Mouse (Mus musculus) kidney, adult 2 months (tissue): Measurements from ENCODE around the gene Hk3. TPM values are rescaled to one million over a fixed set of nuclear protein-coding genes. Genes with fewer than 3 reads are reported as not detected.
A peak's percentile ranks its signal among the peaks of the same experiment; 100 is the strongest.

Experiments used
- DNase-seq: peaks from one replicate; pipeline ENCODE4 v3.0.0; 2021
- H3K27ac ChIP-seq: fragments of 200-500 bp; 2 replicates; pipeline ENCODE4 v1.5.1; 2012; ENCODE audit warnings: low read depth, low read length, control low read depth, inconsistent platforms; ENCODE audit not compliant: insufficient read depth
- H3K27me3 ChIP-seq: fragments of 200-500 bp; replicated peaks from 2 replicates; pipeline ENCODE4 v1.6.1; 2012; ENCODE audit warnings: mild to moderate bottlenecking, moderate library complexity, low read length, inconsistent platforms; ENCODE audit not compliant: control insufficient read depth, insufficient read depth
- H3K36me3 ChIP-seq: fragments of 200-500 bp; 2 replicates; pipeline ENCODE4 v1.6.1; 2012; ENCODE audit warnings: mild to moderate bottlenecking, moderate library complexity, low read length, inconsistent platforms; ENCODE audit not compliant: control insufficient read depth, insufficient read depth
- H3K4me1 ChIP-seq: fragments of 200-500 bp; 2 replicates; pipeline ENCODE4 v1.6.1; 2011; ENCODE audit warnings: low read length; ENCODE audit not compliant: control insufficient read depth, insufficient read depth
- H3K4me3 ChIP-seq: fragments of 200-500 bp; 2 replicates; pipeline ENCODE4 v1.5.1; 2011; ENCODE audit warnings: mild to moderate bottlenecking, low read depth, low read length, control low read depth; ENCODE audit not compliant: insufficient read depth
- CTCF ChIP-seq: fragments of 200-500 bp; conservative IDR thresholded peaks from 2 replicates; pipeline ENCODE4 v1.5.1; 2011; ENCODE audit warnings: low read depth, mild to moderate bottlenecking, control low read depth, low read length, moderate library complexity, mixed read lengths; ENCODE audit not compliant: insufficient read depth, insufficient read length
- POLR2A ChIP-seq: fragments of 200-500 bp; IDR thresholded peaks from one replicate; pipeline ENCODE4 v1.6.1; 2011; ENCODE audit warnings: low read depth, low read length, control low read depth
- WGBS: fragments of 180-500 bp; shearing (Covaris S2); methylation state at CpG from one replicate; pipeline ENCODE4 v1.1.7; 2018; 5-methylcytosine and 5-hydroxymethylcytosine counted together
- polyA plus RNA-seq: library from polyadenylated mRNA; depleted of rRNA; stranded (reverse); fragments of >200 nt; gene quantifications from 2 replicates; pipeline ENCODE4 v1.2.3, GENCODE M21; 2012

Gene Hk3
- polyA plus RNA-seq, 1 experiment, result 1.0 TPM

DNA sequence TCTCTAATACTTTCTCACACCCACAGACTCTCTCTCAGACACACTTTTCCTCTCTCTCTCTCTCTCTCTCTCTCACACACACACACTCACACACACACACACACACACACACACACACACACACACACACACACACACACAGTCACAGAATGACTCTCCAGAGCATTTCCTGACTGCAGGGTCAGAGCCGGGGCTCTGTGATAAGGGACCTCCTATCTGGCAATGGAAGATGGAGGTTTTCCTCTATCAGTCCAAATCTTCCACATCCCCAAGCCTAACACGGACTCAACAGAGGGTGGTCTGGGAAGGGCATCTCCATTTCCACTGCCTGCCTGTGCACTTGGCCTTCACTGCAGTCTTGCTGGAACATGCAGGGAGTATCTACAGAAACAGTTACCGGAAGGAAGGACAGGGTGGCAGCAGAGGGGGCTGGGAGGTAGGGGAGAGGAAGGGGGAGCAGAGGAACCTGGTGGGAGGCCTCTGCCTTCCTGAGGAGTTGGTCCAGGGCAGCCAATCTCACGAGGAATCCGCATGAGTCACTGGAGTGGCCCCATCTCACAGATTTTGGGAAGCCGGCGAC, 32.9 kb downstream of the Hk3 start:
- Histone ChIP-seq H3K4me1 (no peaks in the 10 kb centered on the region), H3K27ac (no peak overlapping the region), H3K36me3 (no peaks in the 10 kb centered on the region), H3K4me3 (no peak overlapping the region), H3K27me3 (no peaks in the 10 kb centered on the region)
- DNase-seq, result peak; percentile 4
- 44% methylated on average over 7 of the region's 7 CpGs for whole genome bisulfite sequencing
- TF ChIP-seq POLR2A (no peak), CTCF (no peak)

DNA sequence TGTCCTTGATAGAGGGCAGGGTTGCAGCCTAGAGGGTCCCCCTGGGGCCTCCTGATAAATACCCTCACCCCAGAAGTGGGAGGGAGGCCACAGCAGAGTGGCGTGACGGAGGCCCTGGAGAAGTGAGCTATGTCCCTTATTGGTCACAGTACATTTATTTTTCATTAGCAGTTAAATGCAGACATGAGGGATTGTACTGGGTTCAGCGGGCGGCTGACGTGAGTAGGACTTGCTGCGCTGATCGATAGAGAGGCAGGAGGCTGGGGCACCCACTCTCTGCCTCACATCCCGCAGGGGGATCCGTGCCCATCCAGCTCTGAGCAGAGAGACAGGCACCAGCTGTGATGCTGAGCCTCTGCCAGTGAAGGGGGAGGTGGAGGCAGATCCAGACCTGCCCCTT, 33.8 kb downstream of the Hk3 start:
- WGBS, result 37% methylated on average over 9 of the region's 9 CpGs

DNA sequence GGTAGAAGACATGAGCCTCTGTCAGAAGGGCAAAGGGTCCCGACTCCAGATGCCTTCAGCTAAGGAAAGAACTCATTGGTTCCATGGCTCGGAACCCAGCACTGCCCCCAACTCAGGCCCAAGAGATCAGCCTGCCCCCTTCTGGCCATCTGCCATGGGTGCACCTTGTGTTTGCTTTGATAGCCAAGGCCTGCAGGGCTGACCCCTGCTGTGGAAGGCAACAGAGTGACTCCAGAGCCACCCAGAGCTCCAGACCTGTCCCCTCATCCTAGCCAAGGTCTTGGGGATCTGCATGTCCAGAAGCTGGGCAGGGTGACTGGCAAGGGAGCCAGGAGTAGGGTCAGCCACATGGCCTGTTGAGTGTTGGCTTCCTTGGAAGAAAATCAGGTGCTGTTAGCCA, 37.6 kb downstream of the Hk3 start:
- no peak for TF ChIP-seq POLR2A
- 0 out of 2 replicates have a peak, but pooled peaks have one; percentile 12 for TF ChIP-seq CTCF
- no peak overlapping the region for H3K27ac ChIP-seq
- DNase-seq, result no peak
- H3K4me3 ChIP-seq, result no peak overlapping the region
- H3K36me3 ChIP-seq, result no peaks in the 10 kb centered on the region
- 51% methylated on average over 2 of the region's 2 CpGs for WGBS
- no peaks in the 10 kb centered on the region for H3K27me3 ChIP-seq
- H3K4me1 ChIP-seq, result no peaks in the 10 kb centered on the region

More for the DNA sequence above, 33.8 kb downstream of the Hk3 start:
- Histone ChIP-seq H3K4me1 (no peaks in the 10 kb centered on the region), H3K27ac (no peak overlapping the region), H3K27me3 (no peaks in the 10 kb centered on the region), H3K4me3 (no peak overlapping the region), H3K36me3 (no peaks in the 10 kb centered on the region)
- no peak for DNase-seq
- TF ChIP-seq CTCF (no peak), POLR2A (no peak)

DNA sequence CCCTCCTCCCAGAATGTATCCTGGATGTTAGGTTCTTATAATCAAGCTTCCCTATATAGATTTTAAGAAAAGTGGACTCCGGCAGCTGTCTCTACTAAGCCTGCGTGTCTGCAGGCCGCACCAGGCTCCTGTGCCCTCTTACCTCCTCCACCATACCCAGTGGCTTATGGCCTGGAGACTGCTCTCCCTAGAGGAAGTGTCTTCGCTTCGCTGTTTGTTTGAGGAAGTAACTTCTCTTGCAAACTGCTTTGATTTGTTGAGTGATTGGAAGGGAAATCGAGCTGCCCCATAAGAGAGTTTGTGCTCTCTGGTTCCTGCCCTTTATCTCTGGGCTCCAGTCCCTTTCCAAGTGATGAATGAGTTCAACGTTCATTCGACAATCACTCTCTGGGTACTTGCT, 38.2 kb downstream of the Hk3 start:
- TF ChIP-seq POLR2A, result no peak
- TF ChIP-seq CTCF, result no peak
- no peaks in the 10 kb centered on the region for H3K27me3 ChIP-seq
- no peak overlapping the region for H3K4me3 ChIP-seq
- H3K4me1 ChIP-seq, result no peaks in the 10 kb centered on the region
- 68% methylated on average over 8 of the region's 8 CpGs for WGBS
- no peak for DNase-seq
- no peaks in the 10 kb centered on the region for H3K36me3 ChIP-seq
- no peak overlapping the region for H3K27ac ChIP-seq

DNA sequence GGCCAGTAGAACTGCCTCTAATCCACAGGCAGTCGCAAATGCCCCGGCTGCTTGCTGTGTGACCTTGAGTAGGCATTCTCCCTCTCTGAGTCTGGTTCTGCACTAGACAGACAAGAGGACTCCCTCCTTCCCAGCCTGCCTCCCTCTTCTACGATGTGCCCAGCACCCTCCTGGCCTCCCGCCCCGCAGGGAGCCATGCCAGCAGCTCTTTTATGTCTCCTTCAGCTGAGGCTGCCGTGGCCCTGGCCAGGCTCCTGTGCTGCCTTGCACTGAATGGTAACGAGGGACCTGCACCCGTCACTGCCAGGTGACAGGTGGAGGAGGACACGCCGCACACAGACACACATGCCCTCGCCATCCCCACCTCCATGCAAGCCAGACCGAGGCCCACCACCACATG, 40.2 kb downstream of the Hk3 start:
- WGBS, result 67% methylated on average over 12 of the region's 12 CpGs
- TF ChIP-seq POLR2A, result no peak
- no peak for TF ChIP-seq CTCF
- Histone ChIP-seq H3K27ac (no peak overlapping the region), H3K4me3 (no peak overlapping the region), H3K36me3 (no peaks in the 10 kb centered on the region), H3K4me1 (no peaks in the 10 kb centered on the region), H3K27me3 (no peaks in the 10 kb centered on the region)
- DNase-seq, result no peak

DNA sequence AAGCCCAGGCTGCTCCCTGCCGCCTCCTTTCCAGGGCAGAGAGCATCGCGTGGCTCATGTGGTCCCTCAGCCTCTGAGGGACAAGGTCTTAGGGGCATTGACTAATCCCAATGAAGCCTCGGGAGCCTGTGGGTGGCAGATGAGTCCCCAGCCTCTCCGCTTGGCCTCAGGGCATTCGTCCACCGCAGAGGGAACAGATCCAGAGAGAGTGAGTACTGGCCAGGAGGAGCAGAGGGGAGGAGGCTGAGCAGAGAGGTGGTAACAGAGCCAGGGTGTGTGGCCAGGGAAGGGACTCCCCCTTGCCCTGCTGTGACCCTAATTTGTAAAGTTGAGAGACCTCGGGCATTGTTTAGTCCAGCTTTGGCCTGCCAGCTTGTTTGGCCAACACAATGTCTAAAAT, 42.4 kb downstream of the Hk3 start:
- H3K27ac ChIP-seq, result no peak overlapping the region
- H3K4me1 ChIP-seq, result no peaks in the 10 kb centered on the region
- WGBS, result 45% methylated on average over 8 of the region's 8 CpGs
- TF ChIP-seq POLR2A (no peak), CTCF (no peak)
- no peak for DNase-seq
- H3K36me3 ChIP-seq, result no peaks in the 10 kb centered on the region
- no peak overlapping the region for H3K4me3 ChIP-seq
- H3K27me3 ChIP-seq, result no peaks in the 10 kb centered on the region

DNA sequence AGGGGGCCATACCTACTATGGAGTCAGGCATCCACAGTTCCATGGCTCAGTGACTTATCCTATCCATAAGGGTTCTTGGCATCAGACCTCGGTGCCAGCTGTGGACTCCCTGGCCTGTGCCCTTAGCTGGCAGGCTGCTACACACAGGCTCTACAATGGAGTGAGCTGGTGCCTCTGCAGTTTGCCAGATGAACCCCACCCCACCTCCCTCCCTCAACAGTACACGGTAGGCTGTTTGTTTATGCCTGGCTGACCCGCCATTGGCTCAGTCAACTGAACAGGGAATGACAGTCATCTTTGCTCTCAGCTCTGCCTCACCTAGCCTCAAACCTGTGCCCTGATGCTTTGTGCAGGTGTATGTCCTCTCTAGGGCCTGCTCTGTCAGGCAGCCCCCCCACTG, 45.6 kb downstream of the Hk3 start:
- Histone ChIP-seq H3K27me3 (no peaks in the 10 kb centered on the region), H3K4me3 (no peak overlapping the region), H3K27ac (no peak overlapping the region), H3K4me1 (no peaks in the 10 kb centered on the region), H3K36me3 (no peaks in the 10 kb centered on the region)
- TF ChIP-seq CTCF (no peak), POLR2A (no peak)
- no peak for DNase-seq
- WGBS, result 50% methylated on average over 3 of the region's 3 CpGs

DNA sequence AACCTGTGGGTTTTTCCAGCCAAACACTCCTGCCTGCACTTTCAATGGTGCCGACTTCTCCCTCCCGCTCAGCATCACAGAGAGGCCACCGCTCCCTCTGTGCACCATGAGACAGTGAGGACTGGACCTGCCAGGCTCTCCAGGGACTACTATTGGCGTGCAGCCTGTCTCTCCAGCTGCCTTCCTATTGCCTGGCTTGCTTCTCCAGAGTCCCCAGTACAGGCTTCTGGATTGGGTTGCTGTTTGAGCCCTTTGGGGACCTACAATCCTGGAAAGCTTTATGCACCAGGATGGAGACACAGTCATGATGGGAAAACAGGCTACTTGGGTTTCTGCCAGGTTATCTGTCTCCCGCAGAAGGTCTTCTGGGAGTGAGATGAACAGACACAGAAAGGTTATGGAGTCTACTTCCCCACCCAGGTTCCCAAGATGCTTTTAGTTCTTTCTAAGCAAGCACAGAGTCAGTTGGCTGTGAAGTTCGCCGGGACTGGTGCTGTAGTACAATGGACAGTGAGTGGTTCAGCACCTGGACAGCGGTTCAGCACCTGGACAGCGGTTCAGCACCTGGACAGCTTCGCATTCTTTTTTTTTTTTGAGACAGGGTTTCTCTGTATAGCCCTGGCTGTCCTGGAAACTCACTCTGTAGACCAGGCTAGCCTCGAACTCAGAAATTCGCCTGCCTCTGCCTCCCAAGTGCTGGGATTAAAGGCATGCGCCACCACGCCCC, 50.5 kb downstream of the Hk3 start:
- Histone ChIP-seq H3K4me3 (no peak overlapping the region), H3K27me3 (no peaks in the 10 kb centered on the region), H3K4me1 (no peaks in the 10 kb centered on the region), H3K27ac (no peak overlapping the region), H3K36me3 (no peaks in the 10 kb centered on the region)
- WGBS, result 38% methylated on average over 14 of the region's 14 CpGs
- peak; percentile 43 for DNase-seq
- TF ChIP-seq POLR2A, result no peak
- TF ChIP-seq CTCF, result no peak; the same call in 1 of the 2 replicates
